Mouse (Mus musculus) liver, adult (tissue): ENCODE measurements around the gene Birc6.

Experiments used
- GATA4 ChIP-seq: IDR thresholded peaks from 2 replicates; pipeline ENCODE4 v1.6.1; 2014; ENCODE audit warnings: mild to moderate bottlenecking, low read length; ENCODE audit not compliant: insufficient replicate concordance

Birc6 gene

GRCm38 (mm10) chr17:74717618-74718151 lies 189.6 kb downstream of the Birc6 start, which contains the start of gene Ttc27:
Ttc27 (plus strand) TSS chr17:74717732.
- no peak for TF ChIP-seq GATA4

DNA sequence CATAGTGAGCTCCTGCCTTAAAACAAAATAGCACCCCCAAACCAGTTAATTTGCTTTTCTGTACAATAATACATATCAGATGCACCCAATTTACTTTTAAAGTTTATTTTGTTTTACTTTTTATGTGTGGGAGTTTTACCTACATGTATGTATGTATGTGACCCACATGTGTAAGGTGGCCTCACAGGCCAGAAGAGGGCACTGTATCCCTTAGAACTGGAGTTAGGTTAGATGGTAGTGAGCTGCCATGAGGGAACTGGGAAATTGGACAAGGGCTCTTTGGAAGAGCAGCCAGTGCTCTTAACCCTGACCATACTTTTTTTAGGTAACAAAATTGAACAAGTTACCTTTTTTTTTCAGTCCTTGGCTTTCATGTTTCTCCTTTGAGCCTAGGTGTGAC lies 204.8 kb downstream of the Birc6 start:
- no peak for TF ChIP-seq GATA4

GRCm38 (mm10) chr17:74735392-74735791 lies 207.3 kb downstream of the Birc6 start:
- TF ChIP-seq GATA4, result no peak

GRCm38 (mm10) chr17:74749659-74750058 lies 221.6 kb downstream of the Birc6 start:
- TF ChIP-seq GATA4, result no peak

DNA sequence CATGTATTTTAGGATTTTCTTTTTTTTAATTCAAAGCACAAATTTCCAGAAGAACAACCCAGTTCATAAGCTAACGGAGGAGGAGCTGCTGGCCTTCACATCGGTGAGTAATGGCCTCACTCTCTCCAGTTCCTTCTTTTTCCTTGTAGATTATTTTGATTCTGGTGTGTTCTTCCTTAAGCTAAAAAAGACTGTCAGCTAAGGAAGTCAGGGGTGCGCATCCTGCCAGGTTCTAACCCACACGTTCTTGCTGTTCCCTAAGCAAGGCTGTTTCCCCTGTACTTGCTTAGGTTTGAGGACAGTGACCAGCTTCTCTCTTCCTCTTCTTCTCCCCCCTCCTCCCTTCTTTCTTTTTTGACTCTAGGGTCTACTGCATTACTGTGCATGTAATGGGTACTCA lies 222.9 kb downstream of the Birc6 start:
- TF ChIP-seq GATA4, result no peak
